Mouse (Mus musculus): ENCODE data around the gene Hoxc4.

Hoxc4 gene

DNA sequence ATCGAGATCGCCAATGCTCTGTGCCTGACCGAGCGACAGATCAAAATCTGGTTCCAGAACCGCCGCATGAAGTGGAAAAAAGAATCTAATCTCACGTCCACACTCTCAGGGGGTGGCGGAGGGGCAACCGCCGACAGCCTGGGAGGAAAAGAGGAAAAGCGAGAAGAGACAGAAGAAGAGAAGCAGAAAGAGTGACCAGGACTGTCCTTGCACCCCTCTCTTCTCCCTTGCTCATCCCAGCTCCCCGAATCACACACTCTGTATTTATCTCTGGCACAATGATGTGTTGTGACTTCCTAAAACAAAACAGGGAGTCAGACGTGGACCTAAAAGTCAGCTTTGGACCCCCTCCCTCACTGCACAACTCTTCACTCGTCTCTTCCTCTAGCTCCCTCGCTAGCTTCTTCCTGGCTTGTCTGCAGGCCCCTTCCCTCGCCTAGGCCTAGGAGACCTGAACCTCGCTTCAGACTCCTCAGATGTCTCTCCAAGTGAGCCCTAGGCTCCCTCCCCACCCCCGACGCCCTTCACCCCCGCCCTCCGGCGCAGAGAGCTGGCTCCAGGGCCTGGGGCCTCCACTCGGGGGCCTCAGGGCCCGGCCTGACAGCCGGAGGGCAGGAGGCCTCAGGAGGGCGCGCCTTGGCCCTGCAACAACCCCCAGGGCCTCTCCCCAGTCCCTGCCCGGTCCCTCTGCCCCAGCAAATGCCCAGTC lies 7.7 kb upstream of the Hoxc4 start:
- peak; percentile 50 to 85 for DNase-seq (ENCODE audit: inconsistent age in 2 of 2, low spot score in 1 of 2)

- DNase-seq (ENCODE audit: inconsistent age in 2 of 2, low spot score in 1 of 2): peak; percentile 76 to 92
These were observed 6.7 kb upstream of the Hoxc4 start for GRCm38 (mm10) chr15:103011928-103012486.

DNA sequence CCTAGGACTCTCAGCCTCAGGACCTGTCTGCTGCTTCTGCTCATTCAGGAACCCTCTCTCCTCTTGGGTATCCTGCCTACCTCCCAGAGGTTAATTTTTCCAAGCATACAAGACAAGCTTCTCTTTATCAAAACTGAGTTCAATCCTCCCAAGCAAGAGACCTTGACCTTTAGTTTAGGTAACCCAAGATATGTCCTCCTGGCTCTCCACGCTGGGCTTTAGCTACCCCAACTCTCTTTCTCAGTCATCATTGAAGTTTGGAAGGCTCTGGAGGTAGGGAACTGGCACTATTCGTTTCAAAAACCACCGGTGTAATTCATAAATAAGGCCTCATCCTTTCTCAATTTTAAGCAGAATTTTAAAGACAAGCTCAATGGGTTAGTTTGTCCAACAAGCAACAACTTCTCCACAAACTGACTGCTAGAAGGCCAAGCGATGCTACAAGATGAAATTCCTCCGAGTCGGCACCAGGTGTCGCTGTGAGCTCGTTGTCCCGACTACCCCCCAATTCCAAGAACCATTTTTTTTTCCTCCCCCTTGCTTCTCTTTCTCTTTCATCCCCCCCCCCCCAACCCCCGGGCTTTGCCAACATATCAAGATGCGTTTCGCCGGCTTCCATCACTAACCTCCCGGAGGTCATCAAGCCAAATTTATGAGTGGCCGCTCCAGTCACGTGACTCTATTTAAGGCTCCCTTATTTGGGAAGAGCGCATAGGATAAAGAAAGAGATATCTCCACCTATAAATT lies 5.3 kb upstream of the Hoxc4 start:
- peak; percentile 79 to 86 for DNase-seq (ENCODE audit: inconsistent age in 2 of 2, low spot score in 1 of 2)

- DNase-seq (ENCODE audit: inconsistent age in 2 of 2, low spot score in 1 of 2): peak; percentile 84 to 92
These were observed 4.3 kb upstream of the Hoxc4 start for GRCm38 (mm10) chr15:103014166-103015008.

- peak; percentile 55 to 83 for DNase-seq (ENCODE audit: inconsistent age in 2 of 2, low spot score in 1 of 2)
These were observed 3.7 kb upstream of the Hoxc4 start for GRCm38 (mm10) chr15:103015009-103015399.

DNA sequence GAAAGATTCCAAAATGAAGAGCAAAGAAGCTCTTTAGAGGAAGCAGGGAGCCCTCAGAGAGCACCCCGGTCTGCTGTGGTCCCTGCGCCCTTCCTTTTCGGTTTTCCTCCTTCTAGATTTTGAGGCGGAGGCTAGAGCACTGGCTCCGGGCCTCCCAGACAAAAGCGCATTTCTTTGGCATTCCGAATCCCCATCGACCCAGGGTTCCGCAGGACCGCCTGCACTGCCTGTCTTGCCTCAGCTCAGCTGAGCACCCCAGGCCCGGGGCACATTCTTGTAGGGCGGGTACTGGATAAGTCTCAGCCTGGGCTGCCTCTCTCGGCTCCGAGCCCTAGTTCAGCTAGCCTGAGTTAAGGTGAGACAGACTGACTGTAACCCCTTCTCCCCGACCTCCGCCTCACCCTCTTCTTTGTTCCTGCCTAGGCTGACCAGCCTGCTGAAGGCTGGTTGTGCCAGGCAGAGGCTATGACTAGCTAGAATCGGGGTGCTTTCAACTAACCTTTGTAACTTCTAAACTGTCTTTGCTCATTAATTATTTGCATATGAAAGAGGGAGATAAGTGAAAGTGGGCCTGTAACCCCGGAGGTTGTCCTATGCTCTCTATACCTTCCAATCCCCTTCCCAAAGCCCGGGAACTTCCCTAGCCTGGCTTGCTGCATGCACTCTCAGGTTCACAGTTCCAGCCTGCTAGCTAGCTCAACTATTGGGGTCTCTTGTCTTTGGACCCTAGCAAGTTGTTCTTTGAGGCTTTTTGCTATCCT lies 3.1 kb upstream of the Hoxc4 start:
- DNase-seq (ENCODE audit: inconsistent age in 2 of 2, low spot score in 1 of 2): peak; percentile 47 to 78

GRCm38 (mm10) chr15:103020899-103021418 lies 2.2 kb downstream of the Hoxc4 start:
- DNase-seq (ENCODE audit: inconsistent age in 2 of 2, low spot score in 1 of 2): peak in 1 of 2 experiments; percentile 32

GRCm38 (mm10) chr15:103021544-103021943 lies 2.8 kb downstream of the Hoxc4 start:
- no peak for DNase-seq (ENCODE audit: inconsistent age in 2 of 2, low spot score in 1 of 2)

DNA sequence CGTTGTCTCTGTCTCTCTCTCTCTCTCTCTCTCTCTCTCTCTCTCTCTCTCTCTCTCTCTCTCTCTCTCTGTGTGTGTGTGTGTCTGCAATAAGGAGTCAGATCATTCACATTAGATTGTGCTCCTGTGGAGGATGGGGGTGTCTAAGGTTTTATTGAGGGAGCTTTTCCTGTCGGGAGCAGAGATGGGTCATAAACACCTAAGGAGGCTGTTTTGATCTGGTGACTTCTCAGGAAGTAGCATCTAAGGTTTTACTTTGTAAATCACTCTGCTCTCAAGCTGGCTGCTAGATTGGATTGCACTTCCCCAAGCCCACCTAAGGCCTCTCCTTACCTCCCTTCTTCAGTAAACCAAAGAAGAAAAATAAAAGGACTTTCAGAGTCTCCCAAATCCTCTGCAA lies 5.4 kb downstream of the Hoxc4 start:
- no peak for DNase-seq (ENCODE audit: inconsistent age in 2 of 2, low spot score in 1 of 2)

- peak; percentile 51 to 73 for DNase-seq (ENCODE audit: inconsistent age in 2 of 2, low spot score in 1 of 2)
These were observed 8.8 kb downstream of the Hoxc4 start for GRCm38 (mm10) chr15:103027266-103028235.

- DNase-seq (ENCODE audit: inconsistent age in 2 of 2, low spot score in 1 of 2): no peak
These were observed 10.3 kb downstream of the Hoxc4 start for GRCm38 (mm10) chr15:103028916-103029512.

- DNase-seq (ENCODE audit: inconsistent age in 2 of 2, low spot score in 1 of 2): no peak
These were observed 11.4 kb downstream of the Hoxc4 start for GRCm38 (mm10) chr15:103030142-103030541.

DNA sequence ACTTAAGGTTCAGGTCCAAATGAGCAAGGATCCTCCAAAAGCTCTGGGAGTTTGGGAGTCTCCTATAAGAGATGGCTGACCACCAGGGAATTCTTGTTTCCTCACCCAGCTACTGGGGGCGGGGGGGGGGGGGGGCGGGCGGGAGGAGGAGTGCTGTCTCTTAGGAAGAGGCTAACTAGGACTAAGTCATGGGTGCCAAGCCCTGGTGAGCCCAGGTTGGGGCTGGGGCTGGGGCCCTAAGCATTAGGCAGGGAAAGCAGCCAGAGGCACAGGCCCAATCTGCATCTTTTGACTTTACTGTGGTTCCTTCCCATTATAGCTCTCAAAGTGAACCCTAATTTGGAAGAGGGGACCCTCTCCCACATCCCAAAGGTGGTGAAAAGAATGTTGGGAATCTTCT lies 13.4 kb downstream of the Hoxc4 start:
- DNase-seq (ENCODE audit: inconsistent age in 2 of 2, low spot score in 1 of 2): peak in 1 of 2 experiments; percentile 39

GRCm38 (mm10) chr15:103032646-103033575 lies 14.2 kb downstream of the Hoxc4 start:
- DNase-seq (ENCODE audit: inconsistent age in 2 of 2, low spot score in 1 of 2): peak; percentile 36 to 64

DNA sequence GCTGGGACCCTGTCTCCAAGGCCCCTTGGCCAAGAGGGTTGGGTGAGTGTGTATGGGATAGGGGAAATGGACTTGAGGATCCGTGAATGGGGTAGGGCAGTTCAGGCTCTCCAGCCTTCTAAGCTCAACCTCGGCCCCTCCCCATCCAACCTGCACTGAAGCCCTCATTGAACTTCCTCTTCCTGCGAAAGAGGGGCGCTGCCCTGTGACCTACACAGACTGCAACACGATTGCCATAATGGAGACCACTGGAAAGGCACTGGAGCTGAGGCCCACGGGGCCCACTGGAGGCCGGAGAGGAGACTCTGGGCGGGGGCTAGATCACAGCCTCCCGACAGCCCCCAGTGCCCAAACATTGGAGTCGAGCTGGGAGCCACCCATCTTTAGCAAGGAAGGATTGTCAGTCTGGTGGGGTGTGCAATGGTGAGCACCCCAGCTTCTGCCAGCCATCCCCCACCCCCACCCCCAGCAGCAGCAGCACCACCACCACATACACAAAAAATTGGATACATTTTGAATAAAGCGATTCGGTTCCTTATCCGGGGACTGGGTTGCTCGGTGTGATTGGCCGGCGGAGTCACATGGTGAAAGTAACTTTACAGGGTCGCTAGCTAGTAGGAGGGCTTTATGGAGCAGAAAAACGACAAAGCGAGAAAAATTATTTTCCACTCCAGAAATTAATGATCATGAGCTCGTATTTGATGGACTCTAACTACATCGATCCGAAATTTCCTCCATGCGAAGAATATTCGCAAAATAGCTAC lies 15.5 kb downstream of the Hoxc4 start:
- DNase-seq (ENCODE audit: inconsistent age in 2 of 2, low spot score in 1 of 2): peak; percentile 56 to 83

DNA sequence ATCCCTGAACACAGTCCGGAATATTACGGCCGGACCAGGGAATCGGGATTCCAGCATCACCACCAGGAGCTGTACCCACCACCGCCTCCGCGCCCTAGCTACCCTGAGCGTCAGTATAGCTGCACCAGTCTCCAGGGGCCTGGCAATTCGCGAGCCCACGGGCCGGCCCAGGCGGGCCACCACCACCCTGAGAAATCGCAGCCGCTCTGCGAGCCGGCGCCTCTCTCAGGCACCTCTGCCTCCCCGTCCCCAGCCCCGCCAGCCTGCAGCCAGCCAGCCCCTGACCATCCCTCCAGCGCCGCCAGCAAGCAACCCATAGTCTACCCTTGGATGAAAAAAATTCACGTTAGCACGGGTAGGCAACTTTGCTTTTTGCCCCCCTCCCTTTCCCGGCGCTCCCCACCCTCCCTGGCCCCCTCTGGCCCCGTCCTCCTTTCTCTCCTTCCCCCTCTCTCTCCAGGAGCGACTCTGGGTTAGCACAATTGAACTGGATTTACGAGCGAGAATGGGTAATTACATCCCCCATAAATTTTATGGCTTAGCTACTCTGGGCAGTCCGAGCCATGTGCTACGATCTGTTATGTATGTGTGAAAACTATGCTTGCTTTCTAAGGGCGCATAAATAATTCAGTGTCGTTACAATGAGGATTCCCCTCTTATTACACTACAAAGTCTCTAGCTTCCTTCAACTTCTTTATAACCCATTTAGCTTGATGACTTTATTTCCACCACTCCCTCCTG lies 16.2 kb downstream of the Hoxc4 start:
- peak in 1 of 2 experiments; percentile 33 for DNase-seq (ENCODE audit: inconsistent age in 2 of 2, low spot score in 1 of 2)

All from adrenal gland, adult (tissue).